In genomic region chr9:119318891-119319290, GRCm38 (mm10) we compare ENCODE assay signal across 43 mouse cellular contexts. TPM values are rescaled to one million over a fixed set of nuclear protein-coding genes. Genes with fewer than 3 reads are reported as not detected.
"Had no signal": no experiment of that assay in that cellular context is flagged by ENCODE, and none has a peak within 500 bp of the region (broad histone marks: within the 10 kb centered on the region; RNA-seq: fewer than 3 reads in every experiment).

No protein-coding gene starts in this region.

- ATAC-seq: hindbrain, embryonic 16.5 days; hindbrain, postnatal 0 days; inflammation-experienced regulatory T-cells, adult 6 months; intestine, embryonic 15.5 days; intestine, embryonic 16.5 days; intestine, postnatal 0 days had no signal

- H3K27ac ChIP-seq: heart, embryonic 13.5 days; heart, embryonic 15.5 days; hindbrain, embryonic 10.5 days; hindbrain, embryonic 12.5 days; hindbrain, embryonic 14.5 days; hindbrain, embryonic 15.5 days; hindbrain, postnatal 0 days; intestine, embryonic 15.5 days; kidney, embryonic 15.5 days; kidney, postnatal 0 days; left cerebral cortex, adult 2 months had no signal

- H3K4me2 ChIP-seq: heart, embryonic 11.5 days; heart, embryonic 12.5 days; heart, embryonic 13.5 days; heart, embryonic 15.5 days; hindbrain, embryonic 12.5 days; hindbrain, embryonic 14.5 days; hindbrain, embryonic 15.5 days; intestine, embryonic 15.5 days; kidney, embryonic 15.5 days had no signal

- H3K4me3 ChIP-seq: heart, embryonic 12.5 days; heart, embryonic 13.5 days; heart, embryonic 15.5 days; hindbrain, embryonic 10.5 days; hindbrain, embryonic 12.5 days; hindbrain, embryonic 15.5 days; intestine, embryonic 15.5 days; kidney, embryonic 15.5 days; left cerebral cortex, adult 2 months had no signal

- H3K9ac ChIP-seq: heart, embryonic 12.5 days; heart, embryonic 13.5 days; heart, embryonic 15.5 days; hindbrain, embryonic 12.5 days; hindbrain, embryonic 14.5 days; hindbrain, embryonic 15.5 days; intestine, embryonic 15.5 days; kidney, embryonic 15.5 days had no signal

- H3K9me3 ChIP-seq: heart, embryonic 12.5 days; heart, embryonic 13.5 days; heart, embryonic 15.5 days; hindbrain, embryonic 10.5 days; hindbrain, embryonic 12.5 days; hindbrain, embryonic 15.5 days; intestine, embryonic 15.5 days; kidney, embryonic 15.5 days had no signal

- H3K36me3 ChIP-seq: heart, embryonic 15.5 days; hindbrain, embryonic 15.5 days; intestine, embryonic 15.5 days had no signal

- DNase-seq: heart, postnatal 10 days; heart, postnatal 14 days; heart, postnatal 36 days; heart, postnatal 4 days; kidney, adult 11 months; kidney, adult 18-20 months; kidney, adult 2 months; kidney, adult 8-10 months; kidney, adult 9 months; kidney, postnatal 10 days; kidney, postnatal 14 days; kidney, postnatal 25 days; kidney, postnatal 36 days; kidney, postnatal 4 days; layer of hippocampus, adult 9-11 months; layer of hippocampus, postnatal 36 days had no signal

- H3K27me3 ChIP-seq: heart, embryonic 12.5 days; heart, embryonic 13.5 days; heart, embryonic 15.5 days; hindbrain, embryonic 12.5 days; hindbrain, embryonic 15.5 days; intestine, embryonic 15.5 days; kidney, embryonic 15.5 days had no signal

RNA-seq across cellular contexts. Expression of gene Slc22a14, which starts 46.5 kb away (rescaled TPM):
- total RNA-seq: hematopoietic stem cell, adult 5-6 weeks; hindbrain, postnatal 0 days; layer of hippocampus, adult 18-20 months; layer of hippocampus, postnatal 10 days; layer of hippocampus, postnatal 14 days; layer of hippocampus, postnatal 25 days; layer of hippocampus, postnatal 36 days; left cerebral cortex, adult 18-20 months; left cerebral cortex, adult 2 months; left cerebral cortex, adult 8-10 months had no signal
- polyA plus RNA-seq: heart, embryonic 11.5 days; heart, embryonic 12.5 days; heart, embryonic 13.5 days; heart, embryonic 14.5 days; hindbrain, embryonic 11.5 days; hindbrain, embryonic 12.5 days; hindbrain, embryonic 14.5 days; hindbrain, embryonic 15.5 days; hindbrain, postnatal 0 days; inflammation-experienced regulatory T-cells, adult 6 months; intestine, postnatal 0 days; kidney, embryonic 14.5 days had no signal
